Mouse (Mus musculus) layer of hippocampus, adult 11-12 months (tissue): ENCODE measurements around the gene Cxcr5.

Source experiments
- DNase-seq: peaks from one replicate; pipeline ENCODE4 v3.0.0; 2022; ENCODE audit warnings: low spot score

The Cxcr5 gene

DNA sequence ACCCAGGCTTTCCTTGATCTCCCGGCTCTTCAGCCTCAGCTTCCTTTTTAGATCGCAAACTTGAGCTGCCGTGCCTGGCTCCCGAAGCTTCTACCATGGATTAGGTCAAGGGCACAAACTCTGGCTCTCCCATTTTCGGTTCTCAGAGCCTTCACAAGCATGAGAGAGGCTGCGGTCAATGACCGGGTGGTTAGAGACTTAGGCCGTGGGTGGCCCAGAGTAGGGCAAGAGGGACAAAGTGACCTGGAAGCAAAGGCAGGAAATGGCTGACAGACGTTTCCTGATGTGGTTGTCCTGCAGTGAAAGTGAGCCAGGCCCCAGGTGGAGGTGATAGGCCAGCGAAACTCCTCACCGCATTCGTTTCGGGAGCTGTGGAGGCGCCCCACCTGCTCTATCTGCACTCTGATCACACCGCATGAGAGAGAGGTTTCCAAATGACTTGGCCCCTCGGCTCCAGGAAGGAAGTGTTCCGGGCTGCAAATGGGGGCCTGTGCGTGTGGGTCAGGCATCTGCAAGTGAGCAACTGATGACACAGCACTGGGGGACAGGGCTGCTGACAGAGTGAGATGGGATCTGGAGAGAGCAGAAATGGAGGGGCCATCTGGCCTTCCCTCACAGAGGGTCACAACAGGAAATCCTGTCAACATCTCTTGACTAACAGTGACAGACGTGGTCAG is 23.9 kb downstream of the Cxcr5 start:
- no peak for DNase-seq

DNA sequence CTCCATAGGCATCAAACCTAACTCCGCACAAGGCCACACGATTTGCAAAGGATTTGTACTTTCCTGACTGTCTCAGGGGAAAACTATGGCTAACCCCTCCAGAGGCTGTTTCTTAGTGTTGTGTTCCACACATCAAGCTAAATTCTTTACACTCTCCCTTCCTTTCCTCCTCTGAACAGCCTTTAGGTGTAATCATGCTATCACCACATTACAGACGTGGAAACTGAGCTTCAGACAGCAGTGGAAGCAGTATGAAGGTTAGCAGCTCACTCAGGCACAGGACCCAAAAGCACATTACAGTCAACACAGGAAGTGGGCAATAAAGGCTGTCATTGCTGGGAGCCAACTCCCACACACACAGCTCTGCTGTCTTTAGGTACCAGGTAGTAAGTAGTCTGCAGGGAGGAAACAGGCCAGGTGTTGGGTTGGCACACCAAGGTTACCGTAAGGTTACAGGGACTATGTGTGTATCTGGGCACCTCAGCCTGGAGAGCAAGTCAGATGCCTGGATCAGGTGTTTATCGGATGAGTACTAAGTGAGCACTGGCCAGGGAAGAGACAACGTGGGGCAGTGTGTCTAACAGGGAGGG is 28.6 kb downstream of the Cxcr5 start:
- no peak for DNase-seq

DNA sequence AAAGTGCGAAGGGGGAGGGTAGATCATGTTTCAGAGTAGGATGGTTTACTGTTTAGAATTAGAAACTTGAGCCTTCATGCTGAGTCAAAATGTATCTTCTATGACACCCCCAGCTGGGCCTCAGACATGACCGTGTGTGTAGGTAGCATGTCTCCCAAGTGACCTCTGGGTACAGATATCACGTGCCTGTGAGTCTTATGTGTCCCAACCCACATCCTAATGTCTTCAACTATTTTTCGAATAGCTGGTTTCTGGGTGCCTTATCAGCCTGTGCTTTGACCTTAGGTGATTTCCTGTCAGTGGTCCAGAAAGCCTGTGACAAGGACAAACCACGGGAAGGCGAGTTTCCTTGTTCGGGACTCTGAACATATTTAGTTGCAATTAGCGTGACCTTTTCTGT is 33.3 kb downstream of the Cxcr5 start:
- no peak for DNase-seq

DNA sequence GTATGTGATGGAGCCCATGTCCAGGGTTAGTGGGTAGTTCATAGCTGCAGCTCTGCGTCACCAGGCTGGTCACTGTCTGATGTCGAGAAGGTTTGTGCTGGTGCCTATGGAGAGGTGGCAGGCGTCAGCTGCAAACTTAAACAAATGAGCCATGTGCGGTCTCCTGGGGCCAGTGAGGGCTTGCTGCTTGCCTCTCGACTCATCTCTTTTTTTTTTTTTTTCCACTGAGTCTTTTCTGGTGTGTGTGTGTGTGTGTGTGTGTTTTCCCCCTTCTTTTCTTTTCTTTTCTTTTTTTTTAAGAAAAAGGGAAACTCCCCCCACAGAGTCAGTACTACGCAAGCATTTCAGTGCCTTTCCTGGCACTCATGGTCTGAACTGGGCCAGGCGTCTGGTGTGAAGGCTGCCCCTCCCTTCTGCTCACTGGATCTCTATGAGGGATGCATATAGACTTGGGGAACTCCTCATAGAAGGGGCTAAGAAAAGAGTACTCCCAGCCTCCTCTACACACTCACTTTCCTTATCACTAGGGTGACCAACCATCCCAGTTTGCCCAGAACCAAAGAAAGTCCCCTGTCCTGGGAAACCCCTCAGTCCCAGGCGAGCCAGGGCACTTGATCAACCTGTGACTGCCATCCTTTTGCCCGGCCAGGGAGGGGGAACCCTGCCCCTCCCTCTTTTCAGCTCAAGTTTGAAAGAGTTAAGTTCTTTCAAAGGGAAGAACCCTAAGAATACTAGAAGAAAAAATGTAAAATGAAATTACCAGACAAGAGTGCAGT is 35.2 kb downstream of the Cxcr5 start:
- DNase-seq: no peak

DNA sequence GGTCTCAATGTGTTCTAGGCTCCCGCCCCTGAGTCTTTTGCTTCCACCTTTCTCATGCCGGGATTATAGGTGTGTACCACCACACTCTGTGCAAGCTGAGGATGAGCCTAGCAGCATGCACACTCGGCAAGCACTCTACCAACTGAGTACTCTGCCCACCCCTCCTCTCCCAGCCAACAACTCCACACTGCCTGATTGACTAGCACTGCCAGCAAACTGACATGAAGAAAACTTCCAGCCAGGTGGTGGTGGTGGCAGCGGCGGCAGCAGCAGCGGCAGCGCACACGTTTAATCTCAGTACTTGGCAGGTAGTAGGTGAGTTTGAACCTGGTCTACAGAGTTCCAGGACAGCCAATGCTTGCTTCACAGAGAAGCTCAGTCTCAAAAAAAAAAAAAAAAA is 36.1 kb downstream of the Cxcr5 start:
- DNase-seq: no peak

DNA sequence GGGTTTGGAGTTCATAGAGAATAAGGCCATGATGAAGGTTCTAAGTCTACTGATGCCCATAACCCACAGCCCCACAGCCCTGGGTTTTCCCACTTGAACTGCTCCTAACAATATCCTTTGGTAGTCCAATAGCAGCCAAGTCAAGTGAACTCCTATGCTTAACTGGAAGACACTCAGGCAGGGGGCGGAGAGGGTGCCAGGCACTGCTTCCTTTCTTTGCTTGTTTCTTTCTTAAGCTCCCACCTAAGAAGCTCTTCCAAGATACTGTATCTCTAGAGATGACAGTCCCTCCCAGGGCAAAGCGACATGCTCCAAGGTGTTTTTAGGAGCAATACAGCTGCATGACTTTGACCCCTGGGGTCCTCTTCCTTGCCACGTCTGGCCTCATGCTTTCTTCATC is 36.7 kb downstream of the Cxcr5 start:
- no peak for DNase-seq

DNA sequence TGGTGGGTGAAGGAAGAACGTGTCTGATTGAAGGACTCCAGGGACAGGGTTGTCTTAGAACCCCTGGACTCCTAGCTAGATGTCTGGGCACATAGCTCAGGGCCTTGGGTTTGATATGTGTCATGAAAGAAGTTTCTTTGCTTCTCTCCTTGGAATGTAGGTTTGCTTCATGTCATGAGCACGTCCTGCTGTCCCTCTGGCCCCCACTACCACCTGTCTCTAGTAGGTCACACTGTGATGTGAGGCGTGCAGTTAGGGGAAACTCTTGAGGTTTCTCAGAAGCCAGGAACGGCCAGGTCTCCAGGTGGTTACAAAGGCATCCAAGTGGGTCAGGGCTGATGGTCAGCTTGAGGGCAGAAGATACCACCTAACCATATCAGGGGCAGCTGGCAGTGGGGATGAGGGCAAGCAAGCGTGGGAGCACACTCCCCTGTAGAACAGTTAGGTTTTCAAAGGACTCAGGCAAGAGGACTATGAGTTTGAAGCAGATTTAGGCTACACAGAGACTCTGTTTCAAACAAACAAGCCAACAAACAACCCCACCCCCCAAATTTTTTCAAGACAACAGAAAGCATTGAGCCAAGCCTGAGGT is 37.3 kb downstream of the Cxcr5 start:
- no peak for DNase-seq

DNA sequence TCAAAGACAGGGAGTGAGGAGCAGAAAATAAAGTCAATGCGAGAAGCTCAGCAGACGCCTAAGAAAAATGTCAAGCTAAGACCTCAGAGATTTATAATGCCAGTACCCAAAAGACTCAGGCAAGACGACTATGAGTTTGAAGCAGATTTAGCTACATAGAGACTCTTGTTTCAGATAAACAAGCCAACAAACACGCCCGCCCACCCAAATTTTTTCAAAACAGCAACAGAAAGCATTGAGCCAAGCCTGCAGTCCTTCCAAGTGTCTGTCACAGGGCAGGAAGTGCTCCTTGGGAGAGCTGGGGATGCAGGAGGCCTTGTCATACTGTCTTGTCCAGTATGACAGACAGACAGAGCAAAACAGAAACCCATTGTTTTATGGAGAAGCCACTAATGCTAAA is 38.0 kb downstream of the Cxcr5 start:
- no peak for DNase-seq

DNA sequence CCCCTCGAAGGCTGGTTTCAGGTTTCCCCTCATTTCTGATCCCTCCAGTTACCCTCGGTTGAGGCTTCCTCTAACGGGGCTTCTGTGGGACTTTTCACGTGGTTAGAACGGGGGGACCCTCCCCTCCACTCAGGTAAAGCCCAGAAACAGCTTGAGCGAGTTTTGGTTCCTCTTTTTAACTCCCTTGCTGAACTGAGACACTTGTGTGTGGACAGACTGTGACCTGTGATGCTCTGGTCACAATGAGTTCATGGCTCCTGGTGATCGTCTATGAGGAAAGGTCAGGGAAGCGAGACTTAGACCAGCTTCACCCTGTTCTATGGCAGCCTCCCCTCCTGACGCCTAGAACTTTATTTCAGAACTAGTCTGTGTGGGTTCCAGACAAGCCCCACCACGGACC is 39.8 kb downstream of the Cxcr5 start:
- no peak for DNase-seq

DNA sequence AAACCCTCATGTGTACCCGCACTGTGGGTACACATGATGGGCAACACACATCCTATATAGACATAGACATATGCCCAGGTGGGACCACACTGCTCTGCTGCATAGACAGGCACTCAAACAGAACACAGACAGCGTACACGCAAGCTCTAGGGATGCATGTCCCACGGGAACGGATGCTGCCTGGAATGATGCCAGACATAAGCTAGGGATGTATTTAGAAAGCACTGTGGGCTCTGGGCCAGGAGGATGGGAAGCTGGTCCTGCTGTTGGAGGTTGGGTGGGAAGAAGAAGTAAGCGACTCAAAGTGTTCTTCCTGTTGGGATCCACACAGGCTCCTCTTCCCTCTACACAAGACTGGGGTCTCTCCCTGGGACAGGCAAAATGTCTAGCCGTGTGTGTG is 43.6 kb downstream of the Cxcr5 start:
- DNase-seq: no peak

DNA sequence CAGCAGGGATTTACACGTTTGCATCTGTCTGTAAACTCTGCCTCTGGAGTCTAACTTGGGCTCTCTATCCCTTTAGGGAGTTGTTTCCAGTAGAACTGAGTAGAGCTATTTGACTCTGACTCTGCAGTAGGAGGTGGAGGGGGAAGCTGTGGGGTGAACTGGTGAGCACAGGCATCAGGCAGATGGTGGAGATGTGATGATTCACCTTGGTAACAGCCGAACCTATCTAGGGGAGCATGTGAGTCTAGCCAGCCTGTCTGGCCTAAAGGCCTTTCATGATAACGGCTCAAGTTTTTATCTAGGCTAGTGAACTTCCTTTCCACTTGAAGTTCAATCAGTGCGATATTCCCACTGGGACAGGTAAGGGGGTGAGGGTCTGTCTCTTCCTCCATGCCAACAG is 44.3 kb downstream of the Cxcr5 start:
- DNase-seq: no peak

DNA sequence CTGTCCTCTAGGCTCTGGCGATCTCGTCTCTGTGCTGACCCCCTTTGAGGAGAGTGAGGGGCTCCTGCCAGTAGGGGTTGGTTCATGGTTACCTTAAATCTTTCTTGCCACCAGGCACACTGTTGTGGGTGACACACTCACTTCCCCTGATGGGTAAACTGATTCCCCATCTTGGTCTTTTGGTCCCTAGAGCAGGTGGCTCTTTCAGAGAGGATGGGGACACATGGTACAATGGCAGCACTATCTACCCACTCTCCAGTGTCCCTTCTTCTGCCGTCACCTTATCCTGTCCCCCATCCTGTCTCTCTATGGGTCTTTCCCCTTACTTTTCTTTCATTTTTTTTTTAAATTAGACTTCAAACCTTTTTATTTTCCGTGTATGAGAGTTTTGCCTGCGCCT is 45.8 kb downstream of the Cxcr5 start:
- DNase-seq: no peak

DNA sequence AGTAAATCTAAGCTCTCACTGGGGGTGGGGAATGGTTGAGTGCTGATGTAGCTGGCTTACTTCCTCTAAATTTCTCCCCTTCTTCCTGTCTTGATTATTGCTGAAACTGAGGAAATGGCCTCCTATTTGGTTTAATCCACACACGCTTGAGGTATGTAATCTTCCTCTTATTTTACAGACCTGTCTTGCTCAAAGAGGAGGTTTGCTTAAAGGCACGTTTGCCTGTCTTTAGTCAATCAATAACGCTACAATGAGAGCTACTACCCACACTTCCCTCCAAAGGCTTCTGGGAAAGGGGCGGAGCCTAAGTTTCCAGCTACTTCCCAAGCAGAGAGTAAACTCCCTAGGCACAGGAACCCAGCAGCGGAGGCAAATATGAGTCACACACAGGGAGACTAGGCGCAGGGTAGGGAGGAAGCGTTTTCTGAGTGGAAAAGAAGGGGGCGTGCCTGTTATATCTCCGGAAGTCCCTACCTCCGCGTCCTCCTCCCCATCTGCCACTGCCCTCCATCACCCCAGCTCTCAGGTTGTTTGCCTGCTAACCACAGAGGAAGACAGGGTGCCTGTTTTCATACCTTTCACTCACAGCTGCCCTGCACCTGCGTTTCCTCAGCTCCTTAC is 46.4 kb downstream of the Cxcr5 start:
- no peak for DNase-seq

DNA sequence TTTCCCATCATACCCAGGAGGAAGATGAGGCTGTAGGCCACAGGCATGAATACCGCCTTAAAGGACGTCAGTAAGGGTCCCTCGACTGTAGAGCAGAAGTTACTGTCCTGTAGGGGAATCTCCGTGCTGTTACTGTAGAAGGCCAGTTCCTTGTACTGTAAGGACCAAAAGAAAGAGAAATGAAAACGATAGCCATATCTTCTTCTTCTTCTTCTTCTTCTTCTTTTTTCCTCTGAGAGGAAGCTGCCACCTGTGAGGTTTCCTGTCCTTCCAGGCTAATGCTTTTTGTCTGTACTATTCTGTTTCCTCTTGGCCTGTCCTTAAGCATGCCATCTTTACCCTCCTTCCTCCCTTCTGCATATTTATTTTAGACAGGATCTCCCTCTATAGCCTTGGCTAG is 47.5 kb downstream of the Cxcr5 start:
- DNase-seq: no peak

DNA sequence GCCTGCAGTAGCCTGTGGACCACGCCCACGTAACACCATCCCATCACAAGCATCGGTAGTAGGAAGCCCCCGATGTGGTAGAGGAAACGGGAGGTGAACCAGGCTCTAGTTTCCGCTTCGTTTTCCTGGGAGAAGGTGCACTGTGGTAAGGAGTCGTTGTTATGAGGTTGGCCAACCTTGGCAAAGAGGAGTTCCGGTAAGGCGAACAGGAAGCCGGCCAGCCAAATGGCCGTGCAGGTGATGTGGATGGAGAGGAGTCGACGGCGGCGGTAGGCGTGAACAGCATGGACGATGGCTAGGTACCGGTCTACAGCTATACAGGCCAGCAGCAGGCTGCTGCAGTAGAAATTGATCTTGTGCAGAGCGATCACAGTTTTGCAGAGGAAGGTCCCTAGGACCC is 48.1 kb downstream of the Cxcr5 start:
- no peak for DNase-seq

DNA sequence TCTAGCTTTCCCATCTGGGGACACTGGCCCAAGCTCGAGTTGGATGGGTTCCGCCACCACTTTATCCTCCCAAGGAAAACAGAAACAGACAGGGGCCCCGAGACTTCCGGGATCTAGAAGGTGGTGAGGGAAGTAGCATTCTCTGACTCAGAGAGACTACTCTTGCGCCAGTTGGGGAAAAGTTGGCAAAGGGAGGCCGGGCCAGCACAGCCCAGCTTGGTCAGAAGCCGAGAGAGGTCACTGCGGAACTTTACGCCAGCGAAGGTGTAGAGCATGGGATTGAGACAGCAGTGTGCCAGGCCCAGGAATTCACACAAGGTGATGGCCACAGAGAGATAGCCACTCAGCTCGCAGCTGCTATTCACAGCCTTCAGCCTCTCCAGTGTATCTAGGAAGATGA is 48.6 kb downstream of the Cxcr5 start:
- DNase-seq: no peak

DNA sequence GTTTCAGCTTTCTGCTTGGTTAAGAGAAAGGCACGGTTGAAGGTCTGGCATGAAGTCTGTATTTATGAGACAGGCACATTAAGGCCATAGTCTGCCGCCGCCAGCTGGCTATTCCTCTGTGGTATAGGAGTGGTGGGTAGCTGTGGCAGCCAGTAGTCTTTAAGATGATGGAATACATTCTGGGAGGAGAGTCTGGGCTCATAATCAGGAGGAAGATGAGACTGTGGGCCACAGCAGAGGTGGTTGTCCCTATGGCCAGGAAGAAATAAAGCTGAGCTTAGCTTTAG is 49.0 kb downstream of the Cxcr5 start:
- no peak for DNase-seq

DNA sequence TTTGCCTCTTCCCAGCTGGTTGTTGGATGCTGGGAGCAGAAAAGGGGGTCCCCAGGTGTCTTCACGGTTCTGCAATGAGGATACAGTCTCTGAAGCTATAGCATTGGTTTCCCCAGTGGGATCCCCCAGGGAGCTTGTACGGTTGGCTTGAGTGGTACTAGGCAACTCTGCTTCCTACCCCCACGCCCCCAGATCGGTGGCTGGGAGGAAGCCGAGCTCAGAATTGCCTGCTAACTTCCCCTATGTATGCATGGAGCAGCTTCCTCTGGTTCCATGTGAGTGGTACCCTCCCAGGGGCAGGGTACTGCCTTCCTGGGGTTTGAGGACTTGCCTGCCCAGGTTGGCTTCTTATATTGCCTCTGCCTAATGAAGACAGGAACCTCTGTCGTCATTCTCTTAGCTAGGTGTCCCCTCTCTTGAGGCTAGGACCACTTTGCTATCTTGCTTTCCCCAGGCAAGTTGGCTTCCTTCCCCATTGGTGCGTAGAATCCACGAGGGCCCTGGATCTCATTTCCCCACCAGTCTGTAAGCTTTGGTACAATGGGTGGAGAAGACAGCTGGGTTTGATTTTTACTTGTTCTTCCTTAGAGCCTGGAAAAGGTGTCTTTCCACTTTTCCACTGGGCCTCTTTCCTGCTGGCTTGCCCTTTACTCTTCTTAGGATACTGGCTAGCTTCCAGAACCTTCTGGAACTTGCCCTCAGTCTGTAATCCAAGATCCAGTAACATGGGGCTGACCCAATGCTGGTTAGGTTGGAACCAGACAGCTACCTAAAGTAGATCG is 49.6 kb downstream of the Cxcr5 start:
- DNase-seq: peak; percentile 20

DNA sequence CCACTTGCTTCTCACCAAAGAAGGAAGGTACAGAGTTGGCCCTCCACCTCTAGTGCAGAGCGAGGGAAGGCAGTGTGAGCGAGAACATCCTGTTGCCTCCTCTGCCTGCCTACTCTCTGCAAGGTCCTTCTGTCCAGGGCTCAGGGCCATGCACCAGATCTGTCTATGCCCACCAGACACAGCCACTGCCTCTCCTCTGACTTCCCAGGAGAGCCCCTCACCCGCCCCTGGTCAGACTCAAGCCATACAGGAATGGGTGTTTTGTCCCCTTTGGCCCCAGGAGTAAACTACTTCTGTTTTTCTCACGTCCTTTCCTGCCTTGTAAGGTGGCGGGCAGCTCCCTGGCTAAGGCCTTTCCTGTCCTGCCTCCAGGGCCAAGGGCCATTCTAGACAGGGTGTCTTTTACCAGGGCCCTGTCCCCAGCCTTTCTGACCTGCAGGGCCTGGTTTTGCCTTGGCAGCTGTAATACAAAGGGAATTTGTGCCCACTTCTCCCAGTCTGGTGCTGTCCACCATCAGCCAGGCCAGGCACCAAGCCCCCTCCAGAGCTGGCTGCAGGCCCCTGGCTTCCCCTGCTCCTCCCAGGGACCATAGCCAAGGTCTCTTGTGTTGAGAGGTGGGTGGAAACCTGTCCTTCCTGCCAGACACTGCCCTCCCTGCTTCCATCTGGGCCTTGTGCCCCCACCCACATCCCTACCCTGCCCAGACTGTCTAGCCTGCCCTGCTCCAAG is 50.6 kb downstream of the Cxcr5 start:
- peak; percentile 45 for DNase-seq

DNA sequence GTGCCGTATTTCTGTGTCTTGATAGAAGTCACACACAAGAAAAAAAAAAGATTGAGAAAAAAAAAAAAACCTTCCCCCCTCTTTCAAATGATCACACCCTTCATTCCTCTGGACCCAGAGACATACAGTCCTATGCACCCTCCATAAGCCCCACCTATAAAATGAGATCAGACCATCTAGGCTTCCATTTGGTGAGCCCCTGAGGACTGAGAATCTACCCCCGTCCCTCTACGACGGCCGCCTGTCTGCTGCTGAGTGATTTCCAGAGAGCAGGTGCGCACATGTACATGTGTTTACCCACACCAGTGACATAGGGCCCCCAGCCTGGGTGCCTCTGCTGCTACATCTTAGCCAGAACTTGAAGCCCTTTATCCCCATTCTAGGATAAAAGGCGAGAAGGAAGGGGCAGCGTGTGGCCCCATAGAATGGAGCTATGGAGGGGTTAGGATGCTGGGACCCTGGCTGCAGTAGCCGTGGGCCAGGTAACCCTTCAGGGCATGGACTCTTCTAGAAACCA is 51.3 kb downstream of the Cxcr5 start:
- DNase-seq: no peak
